Mouse (Mus musculus) embryonic fibroblast, embryonic 13.5 days (primary cell): ENCODE data around the gene Eps8.

Experiments used
- CTCF ChIP-seq: IDR thresholded peaks from 2 replicates; pipeline ENCODE4 v1.5.1; 2011; ENCODE audit warnings: mild to moderate bottlenecking, control low read depth, low read length, moderate library complexity, borderline replicate concordance; ENCODE audit not compliant: insufficient read depth
- POLR2A ChIP-seq: IDR thresholded peaks from 2 replicates; pipeline ENCODE4 v1.6.1; 2011; ENCODE audit warnings: low read depth, mild to moderate bottlenecking, control low read depth, low read length, moderate library complexity

- TF ChIP-seq CTCF = no peak
- no peak for TF ChIP-seq POLR2A
Observed at GRCm38 (mm10) chr6:137582207-137582889, 72.3 kb downstream of the Eps8 start.
